Mouse (Mus musculus) brain, adult 10 weeks (tissue): ENCODE results near the gene Ush1g. TPM values are rescaled to one million over a fixed set of nuclear protein-coding genes. Genes with fewer than 3 reads are reported as not detected.

Source experiments
- polyA plus RNA-seq: library from polyadenylated mRNA; stranded (reverse); fragments of 350-450 nt; fragmentation: Illumina TruSeq; extraction: RNeasy Lipid Tissue Mini Kit (QIAGEN cat#74804); gene quantifications from one replicate; pipeline ENCODE4 v1.2.3, GENCODE M21; 2015; ENCODE audit warnings: low read depth, low replicate concordance

Gene Ush1g
- 0.39 TPM for polyA plus RNA-seq

GRCm38 (mm10) chr11:115321906-115322693 lies at the start of gene Ush1g:
Gene Ush1g (minus strand): TSS chr11:115322041.

GRCm38 (mm10) chr11:115367395-115367944 lies 45.6 kb upstream of the Ush1g start, which contains the start of gene Hid1:
Gene Hid1 (minus strand): TSS chr11:115367756.

DNA sequence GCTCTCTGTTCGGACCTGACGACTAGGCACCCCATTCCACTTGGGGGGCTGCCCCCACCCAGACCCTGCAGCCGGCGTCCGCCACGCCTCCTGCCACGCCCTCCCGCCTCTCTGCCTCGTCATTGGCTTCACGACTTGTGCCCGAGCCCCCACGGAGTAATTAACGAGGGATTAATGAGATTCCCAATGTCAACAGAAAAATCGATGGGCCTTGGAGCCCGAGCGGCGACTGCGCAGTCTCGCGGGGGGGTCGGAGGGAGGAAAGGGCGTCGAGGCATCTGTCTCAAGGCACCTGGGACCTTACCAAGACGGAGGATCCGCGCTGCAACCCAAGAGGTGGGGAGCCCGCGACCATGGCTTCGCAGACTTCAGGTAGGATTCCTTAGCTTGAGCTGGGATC lies 12.7 kb upstream of the Ush1g start, which contains the start of gene Otop3:
TSS of gene Otop3 (plus strand) at position 201 of the 400 bp plus-strand sequence.

DNA sequence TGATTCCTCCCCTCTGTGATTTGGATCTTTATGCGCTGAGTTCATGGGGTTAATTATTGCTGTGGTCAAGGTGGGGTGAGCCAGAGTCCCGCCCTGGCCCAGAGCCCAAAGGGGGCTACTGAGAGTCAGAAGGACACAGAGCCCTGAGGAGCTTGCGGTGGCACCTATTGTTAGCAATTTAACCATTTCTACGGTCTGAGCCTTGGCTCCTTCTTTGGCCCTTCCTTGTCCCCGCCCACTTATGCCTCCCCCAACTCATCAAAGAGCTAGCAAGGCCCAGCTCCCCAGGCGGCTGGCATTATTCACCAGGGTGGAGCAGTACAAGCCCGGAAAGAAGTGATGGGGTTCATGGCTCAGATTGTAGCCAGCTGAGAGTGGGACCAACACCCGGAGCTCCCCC lies 15.0 kb downstream of the Ush1g start, which contains the start of gene Otop2:
TSS of gene Otop2 (plus strand) at position 301 of the 400 bp plus-strand sequence.

GRCm38 (mm10) chr11:115297214-115297826 lies 24.5 kb downstream of the Ush1g start, which contains the start of gene Fads6:
Gene Fads6 (minus strand): TSS chr11:115297663.

DNA sequence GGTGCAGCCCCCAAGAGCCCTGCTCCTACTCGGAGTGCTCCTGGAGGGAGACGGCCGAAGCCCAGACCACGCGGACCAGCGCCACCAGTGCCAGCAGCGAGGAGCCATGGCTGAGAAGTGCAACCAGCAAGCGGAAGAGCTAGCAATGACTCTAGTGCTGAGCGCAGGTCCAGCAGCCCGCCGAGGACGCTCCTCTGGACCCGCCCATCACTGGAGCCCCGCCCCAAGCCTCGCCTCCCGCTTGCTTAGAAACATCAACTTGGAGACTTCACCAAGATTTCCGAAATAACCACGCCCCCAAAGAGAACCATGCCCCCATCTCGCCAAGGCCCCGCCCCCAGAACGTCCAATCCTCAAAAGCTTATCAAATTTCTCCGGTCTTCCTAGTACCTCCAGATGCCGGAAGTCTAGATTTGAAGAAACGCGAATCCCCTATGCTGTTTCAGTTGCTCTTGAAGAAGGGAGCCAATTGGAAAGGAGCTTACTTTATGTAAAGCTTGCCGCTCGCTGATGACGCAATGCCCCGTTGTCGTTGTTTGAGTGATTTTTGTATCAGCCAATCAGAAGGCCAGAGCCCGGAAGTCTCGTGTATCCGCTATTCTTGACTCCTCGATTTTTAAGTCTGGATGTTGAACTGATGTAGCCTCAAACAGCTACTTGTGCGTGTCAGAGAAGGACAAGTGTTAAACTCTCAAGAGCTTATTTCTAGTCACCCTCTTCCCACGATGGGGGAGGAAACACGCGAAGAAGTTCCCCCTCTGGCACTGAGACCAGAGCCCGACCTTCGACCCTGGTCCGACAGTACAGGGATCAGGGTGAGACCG lies 44.8 kb downstream of the Ush1g start, which contains the start of gene Fdxr:
TSS of gene Fdxr (minus strand) at position 271 of the 824 bp plus-strand sequence.

DNA sequence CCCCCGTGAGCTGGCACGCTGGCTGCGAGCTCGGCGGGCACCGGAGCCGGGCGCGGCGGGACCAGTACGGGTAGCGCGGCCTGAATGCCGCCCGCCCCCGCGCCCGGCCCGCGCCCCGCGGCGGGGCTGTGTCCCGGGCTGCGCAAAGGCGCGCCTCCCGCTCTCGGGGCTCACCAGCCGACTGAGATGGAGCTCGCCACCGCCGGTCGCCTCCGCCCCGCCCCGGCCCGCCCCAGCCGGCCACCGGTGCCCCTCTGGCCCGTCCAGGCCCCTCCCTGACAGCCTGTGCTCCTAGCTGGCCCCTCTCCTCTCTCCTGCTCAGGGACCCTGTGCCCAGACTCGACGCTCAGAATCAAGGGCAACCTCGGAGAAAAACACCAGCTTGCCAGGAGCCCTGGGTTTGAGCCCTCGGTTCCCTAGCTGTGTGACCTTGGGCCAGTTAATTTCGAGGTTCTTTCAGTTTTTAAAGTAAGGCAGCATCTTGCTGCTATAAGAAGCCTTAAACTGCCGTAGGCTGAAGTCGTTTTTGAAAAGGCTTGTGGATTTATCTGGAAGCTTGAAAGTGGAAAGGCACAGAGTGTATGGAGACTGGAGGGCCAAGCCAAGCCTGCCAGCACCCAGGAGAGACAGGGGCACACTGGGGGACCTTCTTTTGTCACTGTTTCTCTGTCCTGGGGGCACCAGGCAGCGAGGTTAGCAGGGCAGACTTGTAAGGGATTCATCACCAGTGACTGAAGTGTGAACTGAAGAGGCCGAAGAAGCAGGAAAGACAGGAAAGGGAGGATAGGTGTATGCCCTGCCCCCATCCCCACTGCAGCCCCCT lies 54.6 kb downstream of the Ush1g start, which contains the start of gene Grin2c:
TSS of gene Grin2c (minus strand) at position 183 of the 823 bp plus-strand sequence.

Other genes with a start within 250 kb of the Ush1g start
- gene Rab37, start 230.6 kb downstream of the Ush1g start, polyA plus RNA-seq = 14.0 TPM
- not detected for gene Cd300lf, start 188.0 kb downstream of the Ush1g start, polyA plus RNA-seq
- gene Slc9a3r1, start 158.7 kb downstream of the Ush1g start, polyA plus RNA-seq = 53.0 TPM
- 8.2 TPM for gene Tmem104, start 134.6 kb downstream of the Ush1g start, polyA plus RNA-seq
- 35.8 TPM for gene Nat9, start 134.2 kb downstream of the Ush1g start, polyA plus RNA-seq
- gene Grin2c, start 54.8 kb downstream of the Ush1g start, polyA plus RNA-seq = 23.0 TPM
- 20.1 TPM for gene Fdxr, start 45.0 kb downstream of the Ush1g start, polyA plus RNA-seq
- gene Fads6, start 24.4 kb downstream of the Ush1g start, polyA plus RNA-seq = 19.8 TPM
- gene Otop2, start 14.9 kb downstream of the Ush1g start, polyA plus RNA-seq = 0.85 TPM
- gene Otop3, start 12.7 kb upstream of the Ush1g start, polyA plus RNA-seq = not detected
- 75.8 TPM for gene Hid1, start 45.7 kb upstream of the Ush1g start, polyA plus RNA-seq
- 13.6 TPM for gene Cdr2l, start 59.9 kb upstream of the Ush1g start, polyA plus RNA-seq
- 127 TPM for gene Mrpl58, start 81.7 kb upstream of the Ush1g start, polyA plus RNA-seq
- 1,061 TPM for gene Atp5h, start 97.9 kb upstream of the Ush1g start, polyA plus RNA-seq
- 73.5 TPM for gene Kctd2, start 98.1 kb upstream of the Ush1g start, polyA plus RNA-seq
- gene Trim80, start 118.5 kb upstream of the Ush1g start, polyA plus RNA-seq = not detected
- gene Slc16a5, start 140.4 kb upstream of the Ush1g start, polyA plus RNA-seq = not detected
- gene Armc7, start 153.6 kb upstream of the Ush1g start, polyA plus RNA-seq = 9.9 TPM
- gene Nt5c, start 169.8 kb upstream of the Ush1g start, polyA plus RNA-seq = 93.6 TPM
- 108 TPM for gene Jpt1, start 192.3 kb upstream of the Ush1g start, polyA plus RNA-seq
- gene Sumo2, start 214.2 kb upstream of the Ush1g start, polyA plus RNA-seq = 430 TPM
- gene Nup85, start 242.4 kb upstream of the Ush1g start, polyA plus RNA-seq = 49.1 TPM